Mouse (Mus musculus) urinary bladder, adult 18-20 months (tissue): ENCODE measurements at regions not wholly inside any gene's neighbourhood (a gene's known extent, or its start where the extent isn't known, plus 50 kb on each side); places are given as distances from the start of the nearest gene placed in this dataset.

Source experiments
- DNase-seq, 2 experiments: peaks; one replicate each; pipeline ENCODE4 v3.0.0; 2022; ENCODE audit warnings: low spot score in 2 of 2, mixed read lengths in 2 of 2

GRCm38 (mm10) chr9:46516401-46517130 is 196.8 kb upstream of the 4931429L15Rik start:
- DNase-seq, result no peak

- DNase-seq, result no peak
Observed at GRCm38 (mm10) chr9:46512276-46513051, 192.7 kb upstream of the 4931429L15Rik start.

- no peak for DNase-seq
Observed at GRCm38 (mm10) chr9:46511307-46511706, 191.5 kb upstream of the 4931429L15Rik start.

GRCm38 (mm10) chr9:46509896-46510295 is 190.1 kb upstream of the 4931429L15Rik start:
- no peak for DNase-seq

- no peak for DNase-seq
Observed at GRCm38 (mm10) chr9:46509458-46509857, 189.7 kb upstream of the 4931429L15Rik start.

GRCm38 (mm10) chr9:46507036-46507435 is 187.2 kb upstream of the 4931429L15Rik start:
- DNase-seq, result no peak

GRCm38 (mm10) chr9:46504536-46504935 is 184.8 kb upstream of the 4931429L15Rik start:
- DNase-seq, result no peak

- DNase-seq, result no peak
Observed at GRCm38 (mm10) chr9:46504133-46504416, 184.3 kb upstream of the 4931429L15Rik start.

GRCm38 (mm10) chr9:46503321-46504132 is 183.7 kb upstream of the 4931429L15Rik start:
- no peak for DNase-seq

GRCm38 (mm10) chr9:46499426-46499825 is 179.6 kb upstream of the 4931429L15Rik start:
- no peak for DNase-seq

GRCm38 (mm10) chr9:46498861-46499260 is 179.1 kb upstream of the 4931429L15Rik start:
- DNase-seq, result no peak

GRCm38 (mm10) chr9:46495276-46495675 is 175.5 kb upstream of the 4931429L15Rik start:
- no peak for DNase-seq

GRCm38 (mm10) chr9:46482859-46483443 is 163.2 kb upstream of the 4931429L15Rik start:
- no peak for DNase-seq

GRCm38 (mm10) chr9:46482034-46482858 is 162.5 kb upstream of the 4931429L15Rik start:
- no peak for DNase-seq

- DNase-seq, result no peak
Observed at GRCm38 (mm10) chr9:46481491-46481890, 161.7 kb upstream of the 4931429L15Rik start.

- no peak for DNase-seq
Observed at GRCm38 (mm10) chr9:46480080-46480690, 160.4 kb upstream of the 4931429L15Rik start.

GRCm38 (mm10) chr9:46478611-46479010 is 158.8 kb upstream of the 4931429L15Rik start:
- no peak for DNase-seq

- DNase-seq, result no peak
Observed at GRCm38 (mm10) chr9:46476516-46476915, 156.7 kb upstream of the 4931429L15Rik start.

GRCm38 (mm10) chr9:46473681-46474080 is 153.9 kb upstream of the 4931429L15Rik start:
- DNase-seq, result no peak

GRCm38 (mm10) chr9:46469521-46469920 is 149.7 kb upstream of the 4931429L15Rik start:
- no peak for DNase-seq

- DNase-seq, result no peak
Observed at GRCm38 (mm10) chr9:46468306-46468705, 148.5 kb upstream of the 4931429L15Rik start.
